Mouse (Mus musculus): Measurements from ENCODE around the gene Gtdc1. TPM values are rescaled to one million over a fixed set of nuclear protein-coding genes. Genes with fewer than 3 reads are reported as not detected.

The Gtdc1 gene
- polyA plus RNA-seq, 1 experiment from 2014 or later, result 15.6 TPM

DNA sequence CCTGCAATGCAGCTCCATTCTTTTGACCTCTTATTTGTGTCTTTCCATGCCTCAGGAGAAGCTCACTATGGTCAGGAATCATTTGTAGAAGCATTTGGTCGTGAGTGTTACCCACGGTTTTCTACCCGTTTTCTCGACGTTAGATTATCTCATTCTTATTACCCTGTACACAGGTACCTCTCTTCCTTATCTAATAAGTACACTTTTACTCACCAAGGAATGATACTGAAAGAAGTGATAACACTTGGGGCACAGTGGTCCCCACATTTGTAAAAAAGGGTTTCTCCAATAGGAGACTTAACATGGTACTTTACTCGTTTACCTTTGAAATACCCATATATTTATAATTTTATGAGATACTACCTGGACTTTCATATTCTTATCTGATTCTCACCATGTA is 28.0 kb upstream of the Gtdc1 start:
- no peak overlapping the region for H3K4me3 ChIP-seq
- ATAC-seq (ENCODE audit: low read depth), result no peak
- WGBS, result 86% methylated on average over 6 of the region's 6 CpGs

GRCm38 (mm10) chr2:44954180-44954579 is 26.7 kb upstream of the Gtdc1 start:
- ATAC-seq (ENCODE audit: low read depth), result no peak
- whole genome bisulfite sequencing, result 90% methylated on average over 1 of the region's 1 CpGs
- H3K27ac ChIP-seq (replicated peaks), result no peak overlapping the region

More for the DNA sequence above, 28.0 kb upstream of the Gtdc1 start:
- Histone ChIP-seq H3K4me1 (replicated peaks) (peaks cover 6% of the 10 kb centered on the region; the same call in 1 of the 2 replicates), H3K27me3 (no peaks in the 10 kb centered on the region), H3K9ac (no peak overlapping the region), H3K9me3 (no peaks in the 10 kb centered on the region), H3K27ac (replicated peaks) (no peak overlapping the region), H3K36me3 (no peaks in the 10 kb centered on the region), H3K4me2 (no peak overlapping the region)

GRCm38 (mm10) chr2:44952830-44953422 is 25.5 kb upstream of the Gtdc1 start:
- H3K4me3 ChIP-seq, result no peak overlapping the region
- H3K4me2 ChIP-seq, result no peak overlapping the region
- WGBS, result 49% methylated on average over 6 of the region's 6 CpGs
- no peak for ATAC-seq (ENCODE audit: low read depth)
- H3K9me3 ChIP-seq, result no peaks in the 10 kb centered on the region
- peaks cover 6% of the 10 kb centered on the region; the same call in 1 of the 2 replicates for H3K4me1 ChIP-seq (replicated peaks)
- no peaks in the 10 kb centered on the region for H3K27me3 ChIP-seq
- H3K27ac ChIP-seq (replicated peaks), result no peak overlapping the region
- no peak overlapping the region for H3K9ac ChIP-seq
- H3K36me3 ChIP-seq, result no peaks in the 10 kb centered on the region

More at GRCm38 (mm10) chr2:44954180-44954579, 26.7 kb upstream of the Gtdc1 start:
- peaks cover 6% of the 10 kb centered on the region; the same call in 1 of the 2 replicates for H3K4me1 ChIP-seq (replicated peaks)
- H3K27me3 ChIP-seq, result no peaks in the 10 kb centered on the region
- no peak overlapping the region for H3K4me2 ChIP-seq
- H3K9ac ChIP-seq, result no peak overlapping the region
- H3K36me3 ChIP-seq, result no peaks in the 10 kb centered on the region
- no peaks in the 10 kb centered on the region for H3K9me3 ChIP-seq
- no peak overlapping the region for H3K4me3 ChIP-seq

- Histone ChIP-seq H3K27ac (replicated peaks) (no peak overlapping the region), H3K4me1 (replicated peaks) (peaks cover 6% of the 10 kb centered on the region; the same call in 1 of the 2 replicates), H3K9me3 (no peaks in the 10 kb centered on the region), H3K4me2 (no peak overlapping the region), H3K9ac (no peak overlapping the region), H3K36me3 (no peaks in the 10 kb centered on the region), H3K27me3 (no peaks in the 10 kb centered on the region), H3K4me3 (no peak overlapping the region)
- ATAC-seq (ENCODE audit: low read depth), result no peak
- WGBS, result 65% methylated on average over 4 of the region's 4 CpGs
These were observed 24.3 kb upstream of the Gtdc1 start for GRCm38 (mm10) chr2:44951651-44952213.

- Histone ChIP-seq H3K9me3 (no peaks in the 10 kb centered on the region), H3K27me3 (no peaks in the 10 kb centered on the region), H3K9ac (no peak overlapping the region), H3K4me2 (no peak overlapping the region), H3K27ac (replicated peaks) (no peak overlapping the region), H3K4me3 (no peak overlapping the region), H3K4me1 (replicated peaks) (no peaks in the 10 kb centered on the region), H3K36me3 (no peaks in the 10 kb centered on the region)
- WGBS, result 97% methylated on average over 2 of the region's 2 CpGs
- ATAC-seq (ENCODE audit: low read depth), result no peak
These were observed 17.2 kb upstream of the Gtdc1 start for GRCm38 (mm10) chr2:44944689-44945088.

GRCm38 (mm10) chr2:44930951-44931350 is 3.5 kb upstream of the Gtdc1 start:
- Histone ChIP-seq H3K4me2 (no peak overlapping the region), H3K27me3 (no peaks in the 10 kb centered on the region), H3K9me3 (no peaks in the 10 kb centered on the region), H3K27ac (replicated peaks) (no peak overlapping the region), H3K4me3 (no peak overlapping the region), H3K36me3 (no peaks in the 10 kb centered on the region), H3K9ac (no peak overlapping the region), H3K4me1 (replicated peaks) (peaks cover 5% of the 10 kb centered on the region)
- WGBS, result 88% methylated on average over 3 of the region's 3 CpGs
- no peak for ATAC-seq (ENCODE audit: low read depth)

DNA sequence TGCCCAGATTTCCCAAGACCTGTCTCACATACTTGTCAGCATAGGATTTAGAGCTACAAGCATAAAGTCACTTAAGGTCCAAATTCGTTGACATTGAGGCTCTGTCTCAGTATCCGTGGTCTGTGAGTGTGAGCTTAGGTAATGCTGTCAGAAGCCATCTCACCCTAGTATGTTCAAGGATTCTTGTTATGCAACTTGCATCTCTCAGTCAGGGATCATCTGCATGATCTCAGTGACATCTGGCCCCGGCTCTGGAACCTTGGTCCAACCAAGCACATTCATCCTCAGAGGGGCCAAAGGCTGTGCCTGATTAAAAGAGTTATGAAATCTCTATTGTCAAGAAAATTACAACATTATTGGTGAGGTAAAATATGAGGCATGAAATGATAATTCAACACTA is 1.2 kb upstream of the Gtdc1 start:
- Histone ChIP-seq H3K27ac (replicated peaks) (no peak overlapping the region), H3K4me1 (replicated peaks) (peaks cover 10% of the 10 kb centered on the region), H3K4me2 (no peak overlapping the region), H3K27me3 (no peaks in the 10 kb centered on the region), H3K9me3 (no peaks in the 10 kb centered on the region), H3K36me3 (no peaks in the 10 kb centered on the region), H3K4me3 (no peak overlapping the region), H3K9ac (no peak overlapping the region)
- 85% methylated on average over 3 of the region's 3 CpGs for WGBS
- ATAC-seq (ENCODE audit: low read depth), result no peak

- Histone ChIP-seq H3K36me3 (no peaks in the 10 kb centered on the region), H3K4me3 (peak overlapping the region; percentile 76), H3K4me1 (replicated peaks) (peaks cover 10% of the 10 kb centered on the region), H3K27me3 (no peaks in the 10 kb centered on the region), H3K9ac (peak overlapping the region; percentile 87), H3K27ac (replicated peaks) (peak overlapping the region; percentile 95), H3K4me2 (peak overlapping the region; percentile 78), H3K9me3 (no peaks in the 10 kb centered on the region)
- 1% methylated on average over 55 of the region's 95 CpGs for WGBS
- peak; percentile 99 for ATAC-seq (ENCODE audit: low read depth)
These were observed 575 bp downstream of the Gtdc1 start for GRCm38 (mm10) chr2:44926683-44927481.

DNA sequence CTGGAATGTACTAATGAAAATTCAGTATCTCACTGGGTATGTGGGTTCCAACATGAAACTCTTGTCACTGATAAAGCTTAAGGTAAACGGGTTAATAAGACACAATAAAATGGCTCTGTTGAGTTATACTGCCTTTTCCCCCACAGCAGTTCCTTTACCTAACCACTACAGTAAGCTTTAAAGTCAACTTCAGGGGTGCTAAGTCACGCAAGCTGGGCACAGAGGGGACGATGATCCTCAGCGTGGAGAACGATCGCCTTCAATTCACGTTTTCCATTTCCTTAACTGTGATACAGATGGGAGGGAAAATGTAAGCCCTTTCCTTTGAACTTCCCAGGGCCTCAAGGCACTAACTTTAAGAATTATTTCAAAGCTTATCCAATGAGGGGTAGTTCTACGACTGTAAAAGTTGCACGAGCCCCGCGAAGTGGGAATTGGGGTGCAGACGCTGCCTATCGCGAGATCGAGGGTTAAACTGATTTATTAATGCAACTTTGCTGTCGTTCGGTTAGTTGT is 1.2 kb downstream of the Gtdc1 start:
- Histone ChIP-seq H3K27me3 (no peaks in the 10 kb centered on the region), H3K4me2 (peak overlapping the region; percentile 78), H3K4me1 (replicated peaks) (peaks cover 10% of the 10 kb centered on the region), H3K9ac (peak overlapping the region; percentile 87), H3K4me3 (peak overlapping the region; percentile 76), H3K36me3 (no peaks in the 10 kb centered on the region), H3K27ac (replicated peaks) (peak overlapping the region; percentile 95), H3K9me3 (no peaks in the 10 kb centered on the region)
- no peak for ATAC-seq (ENCODE audit: low read depth)
- under 1% methylated on average over 17 of the region's 17 CpGs for WGBS

GRCm38 (mm10) chr2:44924618-44925017 is 2.8 kb downstream of the Gtdc1 start:
- Histone ChIP-seq H3K9me3 (no peaks in the 10 kb centered on the region), H3K4me3 (no peak overlapping the region), H3K27ac (replicated peaks) (no peak overlapping the region), H3K9ac (no peak overlapping the region), H3K27me3 (no peaks in the 10 kb centered on the region), H3K4me1 (replicated peaks) (peaks cover 10% of the 10 kb centered on the region), H3K4me2 (no peak overlapping the region), H3K36me3 (no peaks in the 10 kb centered on the region)
- no peak for ATAC-seq (ENCODE audit: low read depth)

DNA sequence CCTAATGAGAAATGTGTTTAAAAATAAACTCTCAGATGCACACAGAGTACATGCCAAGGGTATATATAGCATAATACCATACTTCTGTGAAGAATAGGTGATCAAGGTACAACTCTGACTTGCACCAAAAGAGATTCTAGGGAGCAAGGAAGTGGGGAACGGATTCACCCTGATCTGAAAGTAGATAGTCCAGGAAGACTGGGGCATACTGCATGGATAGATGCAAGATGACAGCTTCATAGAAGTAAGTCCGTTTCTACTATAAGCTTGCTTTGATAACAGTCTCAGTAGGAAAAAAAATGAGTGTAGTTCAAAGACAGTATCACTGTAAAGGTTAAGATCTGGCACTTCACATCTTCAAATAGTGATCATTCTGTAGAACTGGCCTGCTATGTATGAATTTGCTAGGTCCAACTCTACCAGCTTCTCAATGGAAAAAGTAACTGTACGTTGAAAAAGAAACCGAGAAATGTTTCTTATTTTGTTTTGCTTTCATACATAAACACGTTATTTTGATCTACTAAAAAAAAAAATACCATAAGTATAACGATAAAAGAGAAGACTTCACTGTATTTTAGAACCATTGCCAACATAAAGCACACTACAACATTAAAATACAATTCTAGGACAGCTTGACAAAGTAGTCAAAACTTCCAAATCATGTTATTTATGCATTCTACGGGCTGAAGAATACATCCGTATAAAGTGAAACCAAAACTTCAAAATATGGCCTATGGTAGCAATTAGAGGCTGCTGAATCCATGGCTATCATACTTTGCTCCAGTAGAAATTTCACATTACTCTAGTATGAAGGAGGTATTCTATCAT is 4.2 kb downstream of the Gtdc1 start:
- H3K27me3 ChIP-seq, result no peaks in the 10 kb centered on the region
- no peak overlapping the region for H3K4me3 ChIP-seq
- H3K9me3 ChIP-seq, result no peaks in the 10 kb centered on the region
- ATAC-seq (ENCODE audit: low read depth), result no peak
- H3K36me3 ChIP-seq, result no peaks in the 10 kb centered on the region
- no peak overlapping the region for H3K27ac ChIP-seq (replicated peaks)
- H3K9ac ChIP-seq, result no peak overlapping the region
- H3K4me1 ChIP-seq (replicated peaks), result peaks cover 10% of the 10 kb centered on the region
- WGBS, result 92% methylated on average over 8 of the region's 8 CpGs
- H3K4me2 ChIP-seq, result no peak overlapping the region

Measured in neural tube, embryonic 13.5 days (tissue).